Mouse (Mus musculus) testis, adult 2 months (tissue): ENCODE data around the gene Zmiz1. TPM values are rescaled to one million over a fixed set of nuclear protein-coding genes. Genes with fewer than 3 reads are reported as not detected.

Experiments
- H3K27ac ChIP-seq: fragments of 200-500 bp; 2 replicates; pipeline ENCODE4 v1.5.1; 2012; ENCODE audit warnings: low read depth, low read length; ENCODE audit not compliant: control insufficient read depth, insufficient read depth
- H3K27me3 ChIP-seq: fragments of 200-500 bp; 2 replicates; pipeline ENCODE4 v1.6.1; 2012; ENCODE audit warnings: mild to moderate bottlenecking, low read length, moderate library complexity; ENCODE audit not compliant: control insufficient read depth, insufficient read depth
- H3K36me3 ChIP-seq: fragments of 200-500 bp; 2 replicates; pipeline ENCODE4 v1.6.1; 2012; ENCODE audit warnings: mild to moderate bottlenecking, low read length; ENCODE audit not compliant: control insufficient read depth, insufficient read depth
- H3K4me1 ChIP-seq: fragments of 200-500 bp; 2 replicates; pipeline ENCODE4 v1.6.1; 2012; ENCODE audit warnings: low read length; ENCODE audit not compliant: control insufficient read depth, insufficient read depth
- H3K4me3 ChIP-seq: fragments of 200-500 bp; 2 replicates; pipeline ENCODE4 v1.5.1; 2012; ENCODE audit warnings: low read depth, mild to moderate bottlenecking, low read length, moderate library complexity, mixed read lengths; ENCODE audit not compliant: control insufficient read depth
- CTCF ChIP-seq: fragments of 200-500 bp; IDR thresholded peaks from 2 replicates; pipeline ENCODE4 v1.5.1; 2012; ENCODE audit warnings: low read depth, mild to moderate bottlenecking, inconsistent platforms, low read length, moderate library complexity; ENCODE audit not compliant: control insufficient read depth, insufficient read depth, insufficient replicate concordance
- POLR2A ChIP-seq: fragments of 200-500 bp; IDR thresholded peaks from 2 replicates; pipeline ENCODE4 v1.6.1; 2012; ENCODE audit warnings: low read depth, mild to moderate bottlenecking, inconsistent platforms, low read length, moderate library complexity; ENCODE audit not compliant: control insufficient read depth
- polyA plus RNA-seq: library from polyadenylated mRNA; depleted of rRNA; stranded (reverse); fragments of >200 nt; gene quantifications from 2 replicates; pipeline ENCODE4 v1.2.3, GENCODE M21; 2012; rRNA removed

Zmiz1 gene
- polyA plus RNA-seq = 9.1 and 10.0 TPM in 2 replicates

GRCm38 (mm10) chr14:25459016-25459393, at the start of gene Zmiz1:
Gene Zmiz1, plus strand, starts transcription at chr14:25459185.
- Histone ChIP-seq H3K36me3 (no peaks in the 10 kb centered on the region), H3K27ac (peak within 1 kb of the TSS; percentile 50), H3K4me1 (peaks cover 21% of the 10 kb centered on the region; the same call in 1 of the 2 replicates), H3K4me3 (peak within 1 kb of the TSS; percentile 77), H3K27me3 (no peaks in the 10 kb centered on the region)
- 0 out of 2 replicates have a peak, but pooled peaks have one; percentile 12 for TF ChIP-seq POLR2A
- TF ChIP-seq CTCF = no peak

- H3K4me3 ChIP-seq = no peak overlapping the region
- no peaks in the 10 kb centered on the region for H3K36me3 ChIP-seq
- TF ChIP-seq POLR2A (no peak), CTCF (no peak)
- H3K4me1 ChIP-seq = no peaks in the 10 kb centered on the region
- H3K27me3 ChIP-seq = no peaks in the 10 kb centered on the region
- H3K27ac ChIP-seq = no peak overlapping the region
These were observed 47.0 kb upstream of the Zmiz1 start for GRCm38 (mm10) chr14:25411848-25412527.

GRCm38 (mm10) chr14:25412811-25413210, 46.2 kb upstream of the Zmiz1 start:
- Histone ChIP-seq H3K27me3 (no peaks in the 10 kb centered on the region), H3K4me1 (no peaks in the 10 kb centered on the region), H3K4me3 (no peak overlapping the region), H3K27ac (no peak overlapping the region), H3K36me3 (no peaks in the 10 kb centered on the region)
- TF ChIP-seq POLR2A (no peak), CTCF (no peak)

- no peak overlapping the region for H3K27ac ChIP-seq
- H3K4me3 ChIP-seq = no peak overlapping the region
- no peaks in the 10 kb centered on the region for H3K36me3 ChIP-seq
- no peaks in the 10 kb centered on the region for H3K27me3 ChIP-seq
- TF ChIP-seq CTCF = no peak
- no peak for TF ChIP-seq POLR2A
- no peaks in the 10 kb centered on the region for H3K4me1 ChIP-seq
These were observed 45.5 kb upstream of the Zmiz1 start for GRCm38 (mm10) chr14:25413510-25413909.

GRCm38 (mm10) chr14:25414115-25414514, 44.9 kb upstream of the Zmiz1 start:
- TF ChIP-seq POLR2A (no peak), CTCF (no peak)
- no peak overlapping the region for H3K27ac ChIP-seq
- no peaks in the 10 kb centered on the region for H3K27me3 ChIP-seq
- H3K4me3 ChIP-seq = no peak overlapping the region
- no peaks in the 10 kb centered on the region for H3K4me1 ChIP-seq
- H3K36me3 ChIP-seq = no peaks in the 10 kb centered on the region

GRCm38 (mm10) chr14:25420001-25420690, 38.8 kb upstream of the Zmiz1 start:
- H3K27ac ChIP-seq = no peak overlapping the region
- no peaks in the 10 kb centered on the region for H3K36me3 ChIP-seq
- H3K4me3 ChIP-seq = no peak overlapping the region
- no peak for TF ChIP-seq POLR2A
- no peak for TF ChIP-seq CTCF
- H3K4me1 ChIP-seq = no peaks in the 10 kb centered on the region
- no peaks in the 10 kb centered on the region for H3K27me3 ChIP-seq

GRCm38 (mm10) chr14:25420987-25421386, 38.0 kb upstream of the Zmiz1 start:
- Histone ChIP-seq H3K36me3 (no peaks in the 10 kb centered on the region), H3K4me3 (no peak overlapping the region), H3K27ac (no peak overlapping the region), H3K27me3 (no peaks in the 10 kb centered on the region), H3K4me1 (no peaks in the 10 kb centered on the region)
- no peak for TF ChIP-seq CTCF
- TF ChIP-seq POLR2A = no peak
